Mouse (Mus musculus): ENCODE results near the gene Sirt7.

- TF ChIP-seq CTCF (IDR thresholded peaks at IDR 0.05; ENCODE audit: low read depth, low read length) (no peak), POLR2A (IDR thresholded peaks at IDR 0.05; ENCODE audit: insufficient read depth, low read length) (no peak), EP300 (IDR thresholded peaks at IDR 0.05; ENCODE audit: insufficient read depth, low read depth, low read length) (no peak)
These were observed 344 bp downstream of the Sirt7 start for GRCm38 (mm10) chr11:120624680-120625111.
